Mouse (Mus musculus) midbrain, embryonic 13.5 days (tissue): ENCODE data around the gene Slit2. TPM values are rescaled to one million over a fixed set of nuclear protein-coding genes. Genes with fewer than 3 reads are reported as not detected.
"Not testable (repeated sequence)": the region's sequence is repeated elsewhere in the genome, so short reads cannot be mapped to it uniquely, and the experiment has no call there.

Experiments
- ATAC-seq: fragments of 200-750 bp; cut with Nextera tagmentation; 2 replicates; pipeline ENCODE4 v1.8.0; 2017; ENCODE audit warnings: mild to moderate bottlenecking, moderate TSS enrichment, moderate library complexity
- H3K27ac ChIP-seq: fragments of 300-500 bp; sonication (generic); 2 replicates; pipeline ENCODE4 v1.5.1; 2015; ENCODE audit warnings: inconsistent platforms, mild to moderate bottlenecking, moderate library complexity
- H3K27me3 ChIP-seq: fragments of 300-500 bp; sonication (generic); 2 replicates; pipeline ENCODE4 v1.6.1; 2015; ENCODE audit warnings: mild to moderate bottlenecking, inconsistent platforms
- H3K36me3 ChIP-seq: fragments of 300-500 bp; sonication (generic); 2 replicates; pipeline ENCODE4 v1.6.1; 2015; ENCODE audit warnings: mild to moderate bottlenecking, inconsistent platforms
- H3K4me1 ChIP-seq: fragments of 300-500 bp; sonication (generic); replicated peaks from 2 replicates; pipeline ENCODE4 v1.6.1; 2015; ENCODE audit warnings: inconsistent platforms
- H3K4me2 ChIP-seq: fragments of 300-500 bp; sonication (generic); replicated peaks from 2 replicates; pipeline ENCODE4 v1.6.1; 2015; ENCODE audit warnings: moderate library complexity, mild to moderate bottlenecking, inconsistent platforms
- H3K4me3 ChIP-seq: fragments of 300-500 bp; sonication (generic); replicated peaks from 2 replicates; pipeline ENCODE4 v1.5.1; 2015; ENCODE audit warnings: mild to moderate bottlenecking, inconsistent platforms
- H3K9ac ChIP-seq: fragments of 300-500 bp; sonication (generic); replicated peaks from 2 replicates; pipeline ENCODE4 v1.6.1; 2015; ENCODE audit warnings: mild to moderate bottlenecking, inconsistent platforms
- H3K9me3 ChIP-seq: fragments of 300-500 bp; sonication (generic); 2 replicates; pipeline ENCODE4 v1.6.1; 2016; ENCODE audit warnings: mild to moderate bottlenecking, inconsistent platforms
- WGBS: fragments of 180-500 bp; shearing (Covaris S2); methylation state at CpG from one replicate; pipeline ENCODE4 v1.1.7; 2015; 5-methylcytosine and 5-hydroxymethylcytosine counted together
- polyA plus RNA-seq: library from polyadenylated mRNA; unstranded; fragments of >200 nt; fragmentation: Nextera tagmentation; extraction: Ambion mirVana; gene quantifications from 2 replicates; pipeline ENCODE4 v1.2.1, GENCODE M21; 2015

Gene Slit2
- polyA plus RNA-seq, 1 experiment from 2014 or later = 37.8 TPM

- Histone ChIP-seq H3K4me3 (no peak overlapping the region), H3K27me3 (no peaks in the 10 kb centered on the region), H3K4me1 (no peaks in the 10 kb centered on the region), H3K27ac (no peak overlapping the region), H3K9me3 (no peaks in the 10 kb centered on the region), H3K9ac (no peak overlapping the region), H3K36me3 (no peaks in the 10 kb centered on the region), H3K4me2 (no peak overlapping the region)
- 87% methylated on average over 3 of the region's 3 CpGs for WGBS
- ATAC-seq = no peak
Observed at GRCm38 (mm10) chr5:48160829-48161228, 177.9 kb downstream of the Slit2 start.

GRCm38 (mm10) chr5:48181646-48182302 lies 198.8 kb downstream of the Slit2 start:
- no peaks in the 10 kb centered on the region for H3K36me3 ChIP-seq
- H3K4me2 ChIP-seq = no peak overlapping the region
- H3K27ac ChIP-seq = no peak overlapping the region
- H3K4me3 ChIP-seq = no peak overlapping the region
- H3K4me1 ChIP-seq = no peaks in the 10 kb centered on the region
- no peak overlapping the region; the same call in 1 of the 2 replicates for H3K9ac ChIP-seq
- no peaks in the 10 kb centered on the region for H3K9me3 ChIP-seq
- no peaks in the 10 kb centered on the region for H3K27me3 ChIP-seq
- ATAC-seq = no peak
- 47% methylated on average over 9 of the region's 9 CpGs for WGBS

GRCm38 (mm10) chr5:48184358-48184757 lies 201.4 kb downstream of the Slit2 start:
- no peaks in the 10 kb centered on the region for H3K27me3 ChIP-seq
- no peak overlapping the region for H3K4me2 ChIP-seq
- 92% methylated on average over 8 of the region's 8 CpGs for WGBS
- no peaks in the 10 kb centered on the region for H3K4me1 ChIP-seq
- no peak overlapping the region for H3K27ac ChIP-seq
- no peaks in the 10 kb centered on the region for H3K9me3 ChIP-seq
- no peaks in the 10 kb centered on the region for H3K36me3 ChIP-seq
- no peak for ATAC-seq
- H3K9ac ChIP-seq = no peak overlapping the region
- no peak overlapping the region for H3K4me3 ChIP-seq

- no peak for ATAC-seq
- Histone ChIP-seq H3K27me3 (no peaks in the 10 kb centered on the region), H3K4me3 (no peak overlapping the region), H3K36me3 (0 out of 2 replicates have a peak, but pooled peaks cover 3% of the 10 kb centered on the region), H3K4me2 (no peak overlapping the region), H3K4me1 (no peaks in the 10 kb centered on the region), H3K9ac (no peak overlapping the region), H3K9me3 (no peaks in the 10 kb centered on the region), H3K27ac (no peak overlapping the region)
- WGBS = 92% methylated on average over 4 of the region's 4 CpGs
Observed at GRCm38 (mm10) chr5:48187819-48188218, 204.9 kb downstream of the Slit2 start.

DNA sequence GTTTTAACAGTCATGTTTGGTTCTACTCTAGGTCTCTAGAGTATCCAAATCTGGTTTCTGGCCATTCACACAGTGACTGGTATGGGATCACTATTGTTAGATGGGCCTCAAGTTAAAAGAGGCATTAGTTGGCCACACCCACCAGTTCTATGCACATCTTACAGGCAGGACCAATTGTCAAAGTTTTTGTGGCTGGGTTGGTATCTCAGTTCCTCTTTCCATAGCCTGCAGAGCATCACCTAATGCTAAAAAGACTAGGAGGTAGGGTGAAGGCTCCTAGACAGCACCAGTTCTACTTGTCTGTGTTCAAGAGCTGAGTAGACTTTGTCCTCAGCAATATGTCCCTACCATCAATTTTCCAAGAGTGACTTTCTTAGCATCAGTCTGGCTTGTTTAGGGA lies 216.4 kb downstream of the Slit2 start:
- Histone ChIP-seq H3K4me2 (no peak overlapping the region), H3K27ac (no peak overlapping the region), H3K4me1 (no peaks in the 10 kb centered on the region), H3K9ac (no peak overlapping the region), H3K36me3 (no peaks in the 10 kb centered on the region), H3K9me3 (no peaks in the 10 kb centered on the region), H3K27me3 (no peaks in the 10 kb centered on the region), H3K4me3 (no peak overlapping the region)
- no peak for ATAC-seq

DNA sequence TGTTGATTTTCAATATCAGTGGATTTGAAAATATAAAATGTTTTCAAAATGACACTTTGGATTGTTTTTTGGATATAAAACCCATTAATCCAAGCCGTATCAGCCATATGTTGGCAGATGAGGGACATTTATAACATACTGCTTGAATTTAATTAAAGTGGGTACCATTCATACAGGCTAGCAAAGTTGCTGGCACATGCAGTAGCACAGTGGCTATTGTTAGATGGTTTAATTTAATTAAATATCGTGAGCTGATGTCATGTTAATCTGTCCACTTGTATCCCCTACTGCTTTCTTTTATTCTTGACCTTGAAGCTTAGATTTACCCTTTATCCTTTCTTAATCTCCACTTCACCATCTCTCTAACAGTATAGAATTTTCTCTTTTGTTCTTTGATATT lies 232.3 kb downstream of the Slit2 start:
- 47% methylated on average over 2 of the region's 2 CpGs for WGBS
- H3K9me3 ChIP-seq = no peaks in the 10 kb centered on the region
- H3K27ac ChIP-seq = no peak overlapping the region
- peaks cover 6% of the 10 kb centered on the region; the same call in 1 of the 2 replicates for H3K4me1 ChIP-seq
- no peak overlapping the region for H3K9ac ChIP-seq
- H3K27me3 ChIP-seq = no peaks in the 10 kb centered on the region
- H3K4me2 ChIP-seq = no peak overlapping the region
- no peak overlapping the region for H3K4me3 ChIP-seq
- 0 out of 2 replicates have a peak, but pooled peaks have one; percentile 40 for ATAC-seq
- no peaks in the 10 kb centered on the region for H3K36me3 ChIP-seq

- Histone ChIP-seq H3K27me3 (no peaks in the 10 kb centered on the region), H3K4me1 (peaks cover 6% of the 10 kb centered on the region; the same call in 1 of the 2 replicates), H3K4me3 (no peak overlapping the region), H3K36me3 (no peaks in the 10 kb centered on the region), H3K27ac (no peak overlapping the region), H3K9ac (no peak overlapping the region), H3K9me3 (no peaks in the 10 kb centered on the region), H3K4me2 (no peak overlapping the region)
- WGBS = 38% methylated on average over 10 of the region's 10 CpGs
- ATAC-seq = peak; percentile 69
Observed at GRCm38 (mm10) chr5:48219624-48220155, 236.8 kb downstream of the Slit2 start.

DNA sequence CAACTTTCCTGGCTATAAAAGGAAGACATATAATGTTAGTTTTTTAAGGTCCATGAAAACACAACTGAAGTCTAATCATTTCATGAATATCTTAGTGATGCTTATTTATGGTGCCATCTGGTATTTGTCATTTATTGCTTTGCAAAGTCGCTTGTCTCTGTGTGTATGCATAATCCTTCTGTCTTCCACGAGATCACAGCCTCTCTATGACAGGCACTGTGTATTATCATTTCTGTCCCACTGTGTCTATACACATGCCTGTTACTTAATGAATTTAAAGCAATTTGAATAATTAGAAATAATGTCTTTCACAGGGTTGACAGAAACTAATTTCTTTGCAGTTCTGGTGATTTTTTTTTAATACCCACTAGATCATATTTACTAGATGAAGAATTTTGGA lies 242.6 kb downstream of the Slit2 start:
- Histone ChIP-seq H3K9me3 (no peaks in the 10 kb centered on the region), H3K36me3 (no peaks in the 10 kb centered on the region; the same call in 1 of the 2 replicates), H3K27ac (no peak overlapping the region), H3K4me1 (no peaks in the 10 kb centered on the region), H3K9ac (no peak overlapping the region), H3K27me3 (no peaks in the 10 kb centered on the region), H3K4me2 (no peak overlapping the region), H3K4me3 (no peak overlapping the region)
- WGBS = 38% methylated on average over 2 of the region's 2 CpGs
- ATAC-seq = no peak

- H3K9me3 ChIP-seq = no peaks in the 10 kb centered on the region
- H3K27me3 ChIP-seq = no peaks in the 10 kb centered on the region
- no peak overlapping the region for H3K9ac ChIP-seq
- ATAC-seq = no peak
- 80% methylated on average over 6 of the region's 6 CpGs for WGBS
- no peak overlapping the region for H3K4me3 ChIP-seq
- no peaks in the 10 kb centered on the region; the same call in 1 of the 2 replicates for H3K36me3 ChIP-seq
- H3K4me1 ChIP-seq = peaks cover 6% of the 10 kb centered on the region; the same call in 1 of the 2 replicates
- H3K4me2 ChIP-seq = no peak overlapping the region
- no peak overlapping the region for H3K27ac ChIP-seq
Observed at GRCm38 (mm10) chr5:48230430-48231080, 247.6 kb downstream of the Slit2 start.

- Histone ChIP-seq H3K27ac (no peak overlapping the region), H3K9ac (no peak overlapping the region), H3K4me1 (peaks cover 6% of the 10 kb centered on the region; the same call in 1 of the 2 replicates), H3K27me3 (no peaks in the 10 kb centered on the region), H3K36me3 (no peaks in the 10 kb centered on the region), H3K4me2 (no peak overlapping the region), H3K4me3 (no peak overlapping the region), H3K9me3 (no peaks in the 10 kb centered on the region)
- no peak for ATAC-seq
- 35% methylated on average over 4 of the region's 4 CpGs for WGBS
Observed at GRCm38 (mm10) chr5:48234728-48235127, 251.8 kb downstream of the Slit2 start.

- Histone ChIP-seq H3K4me3 (no peak overlapping the region), H3K9ac (no peak overlapping the region), H3K27ac (no peak overlapping the region), H3K9me3 (no peaks in the 10 kb centered on the region), H3K27me3 (no peaks in the 10 kb centered on the region), H3K4me2 (no peak overlapping the region), H3K4me1 (peaks cover 6% of the 10 kb centered on the region; the same call in 1 of the 2 replicates), H3K36me3 (no peaks in the 10 kb centered on the region)
- 60% methylated on average over 6 of the region's 6 CpGs for WGBS
- peak; percentile 56; the same call in 1 of the 2 replicates for ATAC-seq
Observed at GRCm38 (mm10) chr5:48235270-48235669, 252.3 kb downstream of the Slit2 start.

DNA sequence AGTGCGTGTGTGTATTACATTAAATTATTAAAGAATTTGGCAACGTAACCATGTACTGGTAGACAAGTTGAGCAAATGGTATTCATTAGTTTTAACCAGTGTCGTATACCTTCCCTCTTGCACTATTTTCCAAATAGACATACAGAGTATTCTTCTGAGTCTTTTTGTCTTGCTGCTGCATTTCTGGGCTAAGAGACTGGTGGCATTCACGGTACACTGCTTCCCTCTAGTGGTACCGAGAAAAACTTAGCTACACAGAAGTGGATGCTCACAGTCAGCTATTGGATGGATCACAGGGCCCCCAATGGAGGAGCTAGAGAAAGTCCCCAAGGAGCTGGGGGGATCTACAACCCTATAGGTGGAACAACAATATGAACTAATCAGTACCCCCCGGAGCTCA lies 257.8 kb downstream of the Slit2 start:
- H3K27ac ChIP-seq, H3K4me1 ChIP-seq, H3K9ac ChIP-seq, H3K9me3 ChIP-seq, H3K27me3 ChIP-seq, H3K36me3 ChIP-seq, H3K4me3 ChIP-seq, H3K4me2 ChIP-seq: not testable (repeated sequence)
- ATAC-seq = peak; percentile 89
- WGBS = 30% methylated on average over 6 of the region's 6 CpGs
